Mouse (Mus musculus): ENCODE results near the gene Pdzk1.
A peak's percentile ranks its signal among the peaks of the same experiment; 100 is the strongest.

Pdzk1 gene

DNA sequence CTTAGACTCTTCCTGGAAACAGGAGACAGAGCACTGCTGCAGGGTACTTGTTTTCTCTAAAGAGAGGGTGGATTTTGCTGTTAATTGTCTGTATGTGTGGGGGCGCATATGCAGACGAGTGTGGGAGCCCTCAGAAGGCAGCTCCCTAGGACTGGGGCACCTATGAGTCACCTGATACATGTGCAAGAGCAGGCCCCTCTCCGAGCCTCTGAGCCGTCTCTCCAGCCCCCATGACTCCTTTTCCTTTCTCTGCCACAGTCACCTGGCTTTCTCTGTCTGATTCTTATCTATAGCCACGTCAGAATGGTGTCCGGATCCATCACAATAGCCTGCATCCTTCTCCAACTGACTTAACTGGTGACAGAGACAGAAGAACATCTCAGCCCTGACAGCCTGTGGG lies 52.5 kb downstream of the Pdzk1 start:
- DNase-seq (ENCODE audit: low read depth, low spot score) = no peak

GRCm38 (mm10) chr3:96882061-96882849 lies 53.2 kb downstream of the Pdzk1 start:
- DNase-seq (ENCODE audit: low read depth, low spot score) = no peak

DNA sequence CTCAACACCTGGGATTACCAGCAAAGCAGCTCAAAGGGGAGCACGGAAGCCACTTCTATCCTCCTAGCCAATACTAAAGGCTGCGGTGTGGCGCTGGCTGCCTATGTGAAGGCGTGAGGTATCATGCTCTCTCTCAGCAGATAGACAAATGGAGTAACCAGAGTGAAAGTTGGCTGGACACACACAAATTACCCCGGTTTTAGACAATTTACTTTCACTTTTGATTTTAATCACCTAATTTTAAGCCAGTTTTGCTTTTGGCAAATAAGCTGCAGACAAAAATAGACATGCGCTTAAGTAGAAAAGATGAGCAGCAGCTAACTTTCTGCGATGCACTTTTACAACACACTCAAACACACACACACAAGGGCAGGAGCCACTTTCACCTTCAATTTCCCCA lies 54.6 kb downstream of the Pdzk1 start:
- no peak for DNase-seq (ENCODE audit: low read depth, low spot score)

- no peak for DNase-seq (ENCODE audit: low read depth, low spot score)
Observed at GRCm38 (mm10) chr3:96902336-96902999, 73.4 kb downstream of the Pdzk1 start.

GRCm38 (mm10) chr3:96904393-96904792 lies 75.3 kb downstream of the Pdzk1 start, which contains the start of gene Gja5:
Gene Gja5 (plus strand): TSS chr3:96904693.
- DNase-seq (ENCODE audit: low read depth, low spot score) = no peak

DNA sequence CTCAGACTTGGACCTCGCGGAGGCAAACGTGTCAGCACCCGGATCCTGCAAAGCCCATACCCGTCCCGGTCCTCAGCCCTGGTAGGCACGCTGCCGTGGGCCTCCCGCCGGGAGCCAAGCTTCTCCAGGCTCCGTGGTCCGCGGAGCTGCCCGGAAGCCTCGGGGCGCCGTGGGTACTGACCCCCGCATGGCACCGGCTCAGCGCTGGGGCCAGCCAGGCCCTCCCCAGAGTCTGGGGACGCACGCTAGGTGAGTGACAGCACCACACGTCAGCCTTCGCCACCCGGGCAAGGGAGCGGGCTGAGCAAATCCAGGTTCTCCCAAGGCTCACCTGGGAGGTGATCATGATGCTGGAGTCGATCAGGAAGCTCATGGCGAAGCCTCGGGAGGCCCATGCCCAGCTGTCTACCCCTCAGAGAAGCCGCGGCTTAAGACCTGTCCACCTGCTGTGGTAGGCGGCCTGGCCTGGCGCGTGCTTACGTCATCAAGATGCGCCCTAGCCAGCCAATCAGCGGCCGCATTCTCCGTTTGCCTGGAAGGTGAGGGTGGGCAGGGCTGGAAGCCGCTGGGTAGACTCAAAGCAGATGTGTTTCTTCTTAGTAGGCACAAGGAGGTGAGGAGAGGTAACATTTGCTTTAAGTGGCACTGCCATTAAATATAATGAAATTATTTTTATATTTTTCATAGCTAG lies 75.9 kb downstream of the Pdzk1 start, which contains the start of gene Gpr89:
Gene Gpr89, minus strand, starts transcription at position 496 of the 691 bp plus-strand sequence.
- DNase-seq (ENCODE audit: low read depth, low spot score) = peak; percentile 74

DNA sequence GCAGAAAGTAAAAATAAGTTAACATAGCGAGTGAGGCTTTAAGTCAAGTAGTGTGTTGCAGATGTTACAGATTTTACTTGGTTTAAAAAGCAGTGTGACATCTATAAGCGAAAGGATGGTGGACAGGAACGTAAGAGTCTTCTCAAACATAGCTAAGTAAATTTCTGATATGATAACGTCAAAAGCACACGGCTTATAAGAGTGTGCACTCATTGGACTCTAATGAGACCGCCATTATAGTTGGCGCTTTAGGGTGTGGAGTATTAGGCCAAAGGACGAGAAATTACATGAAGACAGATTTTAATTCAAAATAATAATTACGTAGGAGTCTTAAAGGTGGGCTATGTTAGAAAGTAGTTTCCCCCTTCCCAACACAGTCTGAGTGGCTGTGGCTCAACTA lies 76.5 kb downstream of the Pdzk1 start:
- no peak for DNase-seq (ENCODE audit: low read depth, low spot score)

Measured in WW6 (cell line).